Mouse (Mus musculus): ENCODE data around the gene Wdr20. TPM values are rescaled to one million over a fixed set of nuclear protein-coding genes. Genes with fewer than 3 reads are reported as not detected.

Wdr20 gene
- total and polyA plus RNA-seq, 2 experiments from 2014 or later: 12.1 to 36.9 TPM

DNA sequence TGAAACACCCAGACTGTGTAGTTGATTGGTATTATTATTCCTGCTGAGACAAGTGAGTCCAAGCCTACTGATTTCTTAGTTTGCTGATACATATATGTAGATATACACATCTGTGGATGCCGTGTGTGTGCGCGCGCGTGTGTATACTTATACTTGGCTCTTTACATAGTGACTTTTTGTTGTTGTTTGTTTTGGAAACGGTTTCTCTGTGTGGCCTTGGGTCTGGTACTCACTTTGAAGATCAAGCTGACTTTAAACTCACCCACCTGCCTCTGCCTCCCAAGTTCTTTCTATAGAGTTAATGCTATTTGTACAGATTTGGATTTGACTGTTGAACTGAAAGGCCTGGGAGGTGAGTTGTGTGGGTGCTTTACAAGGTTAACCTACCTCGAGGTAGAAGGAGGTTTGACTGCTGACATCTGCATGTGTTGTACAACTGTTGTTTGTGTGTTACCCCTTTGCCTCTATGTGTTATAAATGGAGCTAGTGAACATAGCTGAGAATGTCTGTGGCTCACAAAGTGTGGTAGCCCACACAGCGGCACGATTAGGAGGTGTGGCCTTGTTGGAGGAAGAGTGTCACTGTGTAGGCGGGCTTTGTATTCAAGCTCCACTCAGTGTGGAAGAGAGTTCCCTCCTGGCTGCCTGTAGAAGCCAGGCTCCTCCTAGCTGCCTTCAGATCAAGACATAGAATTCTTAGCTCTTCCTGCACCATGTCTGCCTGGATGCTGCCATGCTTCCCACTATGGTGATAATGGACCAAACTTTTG, 32.9 kb downstream of the Wdr20 start:
- H3K9me3 ChIP-seq (replicated peaks; ENCODE audit: control insufficient read depth, low read length): no peaks in the 10 kb centered on the region
- no peaks in the 10 kb centered on the region for H3K36me3 ChIP-seq (replicated peaks; ENCODE audit: control insufficient read depth, insufficient read depth, low read length)
- 87% methylated on average over 10 of the region's 10 CpGs for WGBS
- DNase-seq (ENCODE audit: low spot score): no peak
- no peak for TF ChIP-seq CTCF (IDR thresholded peaks at IDR 0.05; ENCODE audit: low read depth)
- TF ChIP-seq EP300 (IDR thresholded peaks at IDR 0.05; ENCODE audit: low read depth): no peak
- H3K4me2 ChIP-seq (ENCODE audit: low read depth, low read length): no peak overlapping the region
- H3K9ac ChIP-seq (replicated peaks; ENCODE audit: low read depth, low read length): no peak overlapping the region
- H3K27me3 ChIP-seq (ENCODE audit: control insufficient read depth, insufficient read depth, low read length): no peaks in the 10 kb centered on the region
- no peak for ATAC-seq (ENCODE audit: insufficient read depth, low read depth)
- H3K4me3 ChIP-seq (ENCODE audit: low read depth, low read length): no peak overlapping the region
- H3K27ac ChIP-seq (ENCODE audit: low read depth): no peak overlapping the region
- peaks cover 4% of the 10 kb centered on the region; the same call in 1 of the 2 replicates for H3K4me1 ChIP-seq (ENCODE audit: control insufficient read depth, insufficient read depth)

DNA sequence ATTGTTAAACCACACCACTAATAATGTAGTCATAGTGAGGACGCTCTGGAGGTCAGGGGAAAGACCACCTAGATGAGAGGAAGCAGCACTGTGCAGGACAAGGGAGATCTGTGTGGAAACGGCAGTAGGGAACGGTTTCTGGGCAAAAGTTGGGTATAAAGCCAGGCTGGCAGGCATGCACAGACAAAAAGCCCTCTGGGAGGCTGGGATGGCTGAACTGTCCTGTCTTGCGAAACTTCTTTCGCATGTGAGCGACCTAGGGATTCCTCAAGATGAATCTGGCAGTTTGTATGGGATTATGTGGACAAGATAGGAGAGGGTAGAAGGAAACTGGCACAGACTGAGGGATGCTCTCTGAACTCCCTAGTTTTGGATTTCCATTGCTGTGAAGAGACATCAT, 34.2 kb downstream of the Wdr20 start:
- Histone ChIP-seq H3K9ac (replicated peaks; ENCODE audit: low read depth, low read length) (no peak overlapping the region), H3K4me1 (ENCODE audit: control insufficient read depth, insufficient read depth) (peaks cover 4% of the 10 kb centered on the region; the same call in 1 of the 2 replicates), H3K27ac (ENCODE audit: low read depth) (no peak overlapping the region), H3K27me3 (ENCODE audit: control insufficient read depth, insufficient read depth, low read length) (no peaks in the 10 kb centered on the region), H3K9me3 (replicated peaks; ENCODE audit: control insufficient read depth, low read length) (no peaks in the 10 kb centered on the region), H3K36me3 (replicated peaks; ENCODE audit: control insufficient read depth, insufficient read depth, low read length) (no peaks in the 10 kb centered on the region), H3K4me3 (ENCODE audit: low read depth, low read length) (no peak overlapping the region), H3K4me2 (ENCODE audit: low read depth, low read length) (no peak overlapping the region)
- WGBS: 94% methylated on average over 6 of the region's 6 CpGs
- DNase-seq (ENCODE audit: low spot score) (no peak), ATAC-seq (ENCODE audit: insufficient read depth, low read depth) (no peak)
- no peak for TF ChIP-seq CTCF (IDR thresholded peaks at IDR 0.05; ENCODE audit: low read depth)
- TF ChIP-seq EP300 (IDR thresholded peaks at IDR 0.05; ENCODE audit: low read depth): no peak

DNA sequence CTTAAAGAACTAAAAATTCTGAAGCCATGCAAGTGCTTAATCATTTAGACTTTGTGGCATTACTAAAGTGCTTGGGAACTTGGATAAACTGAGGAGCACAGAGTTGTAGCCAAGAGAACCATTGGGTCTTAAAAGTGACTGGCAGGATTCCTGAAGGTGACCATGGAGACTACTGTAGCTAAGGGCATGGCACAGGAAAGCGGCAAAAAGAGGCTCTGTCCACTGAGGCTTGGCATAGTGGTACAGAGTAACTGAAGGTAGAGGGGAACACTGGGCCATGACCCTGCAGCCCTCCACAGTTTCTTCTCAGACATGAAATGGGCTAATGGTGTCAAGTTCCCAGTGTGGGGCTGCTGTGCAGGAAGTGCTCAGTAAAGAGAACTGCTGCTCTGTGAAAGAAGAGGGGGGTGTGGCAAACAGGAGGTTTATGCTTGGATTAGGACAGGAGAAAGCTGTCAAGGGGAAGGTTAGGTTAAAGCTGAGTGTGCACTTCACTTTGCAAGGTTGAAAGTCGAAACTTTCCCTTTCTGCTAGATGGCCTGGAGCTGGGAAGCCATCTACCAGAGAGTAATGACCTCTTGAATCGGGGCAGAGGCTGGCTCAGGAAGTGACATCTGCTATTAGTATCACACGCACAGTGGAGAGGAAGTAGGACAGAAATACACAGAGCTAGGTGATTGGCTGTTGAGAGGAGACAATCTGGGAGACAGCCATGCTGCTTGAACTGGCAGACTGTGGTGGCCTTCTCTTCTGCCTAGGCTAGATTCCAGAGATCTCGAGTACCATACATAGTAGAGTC, 38.1 kb downstream of the Wdr20 start:
- no peak for DNase-seq (ENCODE audit: low spot score)
- peak; percentile 53; the same call in 1 of the 2 replicates for ATAC-seq (ENCODE audit: insufficient read depth, low read depth)
- Histone ChIP-seq H3K9me3 (replicated peaks; ENCODE audit: control insufficient read depth, low read length) (no peaks in the 10 kb centered on the region), H3K36me3 (replicated peaks; ENCODE audit: control insufficient read depth, insufficient read depth, low read length) (peaks cover 13% of the 10 kb centered on the region), H3K27ac (ENCODE audit: low read depth) (peak overlapping the region; percentile 39; the same call in 1 of the 2 replicates), H3K9ac (replicated peaks; ENCODE audit: low read depth, low read length) (no peak overlapping the region), H3K4me1 (ENCODE audit: control insufficient read depth, insufficient read depth) (no peaks in the 10 kb centered on the region; the same call in 1 of the 2 replicates), H3K4me3 (ENCODE audit: low read depth, low read length) (no peak overlapping the region), H3K4me2 (ENCODE audit: low read depth, low read length) (no peak overlapping the region), H3K27me3 (ENCODE audit: control insufficient read depth, insufficient read depth, low read length) (no peaks in the 10 kb centered on the region)
- 57% methylated on average over 5 of the region's 5 CpGs for WGBS
- TF ChIP-seq EP300 (IDR thresholded peaks at IDR 0.05; ENCODE audit: low read depth) (no peak), CTCF (IDR thresholded peaks at IDR 0.05; ENCODE audit: low read depth) (no peak)

DNA sequence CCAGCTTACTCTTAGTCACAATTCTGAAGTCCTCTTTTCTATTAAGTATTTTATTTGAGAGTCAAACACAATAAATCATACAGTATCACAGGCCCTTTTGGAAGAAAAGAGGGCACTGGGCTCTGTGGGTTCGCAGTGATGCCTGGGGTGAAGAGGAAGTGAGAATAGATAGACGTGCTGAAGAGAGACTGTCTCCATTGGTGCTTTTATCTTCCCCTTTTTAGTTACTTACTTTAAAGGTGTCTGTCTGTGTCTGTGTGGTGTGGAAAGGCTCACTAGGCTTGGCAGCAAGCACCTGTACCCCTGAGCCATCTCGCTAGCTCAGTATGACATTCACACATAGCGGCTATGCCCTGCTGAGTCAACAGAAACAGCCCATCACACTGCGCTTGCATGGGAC, 40.1 kb downstream of the Wdr20 start:
- no peak overlapping the region for H3K4me2 ChIP-seq (ENCODE audit: low read depth, low read length)
- ATAC-seq (ENCODE audit: insufficient read depth, low read depth) (no peak), DNase-seq (ENCODE audit: low spot score) (no peak)
- no peaks in the 10 kb centered on the region; the same call in 1 of the 2 replicates for H3K4me1 ChIP-seq (ENCODE audit: control insufficient read depth, insufficient read depth)
- TF ChIP-seq EP300 (IDR thresholded peaks at IDR 0.05; ENCODE audit: low read depth) (no peak), CTCF (IDR thresholded peaks at IDR 0.05; ENCODE audit: low read depth) (no peak)
- 69% methylated on average over 5 of the region's 5 CpGs for WGBS
- H3K9ac ChIP-seq (replicated peaks; ENCODE audit: low read depth, low read length): no peak overlapping the region
- H3K9me3 ChIP-seq (replicated peaks; ENCODE audit: control insufficient read depth, low read length): no peaks in the 10 kb centered on the region
- peaks cover 21% of the 10 kb centered on the region for H3K36me3 ChIP-seq (replicated peaks; ENCODE audit: control insufficient read depth, insufficient read depth, low read length)
- no peak overlapping the region for H3K4me3 ChIP-seq (ENCODE audit: low read depth, low read length)
- no peaks in the 10 kb centered on the region for H3K27me3 ChIP-seq (ENCODE audit: control insufficient read depth, insufficient read depth, low read length)
- H3K27ac ChIP-seq (ENCODE audit: low read depth): no peak overlapping the region

DNA sequence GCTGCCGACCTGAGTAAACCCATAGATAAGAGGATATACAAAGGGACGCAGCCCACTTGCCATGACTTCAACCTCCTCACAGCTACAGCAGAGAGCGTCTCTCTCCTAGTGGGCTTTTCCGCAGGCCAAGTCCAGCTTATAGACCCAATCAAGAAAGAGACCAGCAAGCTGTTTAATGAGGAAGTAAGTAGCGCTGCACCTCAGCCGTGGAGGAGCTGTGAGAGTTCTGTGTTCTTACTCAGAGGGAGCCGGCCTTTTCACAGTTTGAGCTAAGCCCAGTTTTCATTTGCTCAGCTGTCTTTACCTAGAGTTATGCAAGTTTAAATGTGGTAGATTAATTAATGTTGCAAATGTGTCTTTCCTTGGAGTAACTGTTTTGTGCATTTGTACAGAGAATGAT, 41.6 kb downstream of the Wdr20 start:
- peaks cover 26% of the 10 kb centered on the region for H3K36me3 ChIP-seq (replicated peaks; ENCODE audit: control insufficient read depth, insufficient read depth, low read length)

More for the DNA sequence above, 41.6 kb downstream of the Wdr20 start:
- Histone ChIP-seq H3K4me1 (ENCODE audit: control insufficient read depth, insufficient read depth) (peaks cover 2% of the 10 kb centered on the region), H3K27ac (ENCODE audit: low read depth) (no peak overlapping the region), H3K9me3 (replicated peaks; ENCODE audit: control insufficient read depth, low read length) (no peaks in the 10 kb centered on the region), H3K9ac (replicated peaks; ENCODE audit: low read depth, low read length) (no peak overlapping the region), H3K4me3 (ENCODE audit: low read depth, low read length) (no peak overlapping the region), H3K27me3 (ENCODE audit: control insufficient read depth, insufficient read depth, low read length) (no peaks in the 10 kb centered on the region), H3K4me2 (ENCODE audit: low read depth, low read length) (no peak overlapping the region)
- DNase-seq (ENCODE audit: low spot score) (no peak), ATAC-seq (ENCODE audit: insufficient read depth, low read depth) (no peak)
- TF ChIP-seq CTCF (IDR thresholded peaks at IDR 0.05; ENCODE audit: low read depth): no peak
- TF ChIP-seq EP300 (IDR thresholded peaks at IDR 0.05; ENCODE audit: low read depth): no peak
- WGBS: 56% methylated on average over 7 of the region's 7 CpGs

Data from heart, postnatal 0 days (tissue).